Mouse (Mus musculus) layer of hippocampus, postnatal 25 days (tissue): Measurements from ENCODE around the gene Creld2. TPM values are rescaled to one million over a fixed set of nuclear protein-coding genes. Genes with fewer than 3 reads are reported as not detected.

Experiments used
- DNase-seq, 2 experiments: peaks; one replicate each; pipeline ENCODE4 v3.0.0; 2022; ENCODE audit warnings: mixed read lengths in 2 of 2, low spot score in 1 of 2; ENCODE audit errors: extremely low spot score in 1 of 2
- total RNA-seq, 2 experiments: library from RNA; stranded (reverse); gene quantifications; 2 replicates each; pipeline ENCODE4 v1.2.3; 2021

The Creld2 gene
- total RNA-seq, 2 experiments from 2014 or later = 18.0 to 28.1 TPM

DNA sequence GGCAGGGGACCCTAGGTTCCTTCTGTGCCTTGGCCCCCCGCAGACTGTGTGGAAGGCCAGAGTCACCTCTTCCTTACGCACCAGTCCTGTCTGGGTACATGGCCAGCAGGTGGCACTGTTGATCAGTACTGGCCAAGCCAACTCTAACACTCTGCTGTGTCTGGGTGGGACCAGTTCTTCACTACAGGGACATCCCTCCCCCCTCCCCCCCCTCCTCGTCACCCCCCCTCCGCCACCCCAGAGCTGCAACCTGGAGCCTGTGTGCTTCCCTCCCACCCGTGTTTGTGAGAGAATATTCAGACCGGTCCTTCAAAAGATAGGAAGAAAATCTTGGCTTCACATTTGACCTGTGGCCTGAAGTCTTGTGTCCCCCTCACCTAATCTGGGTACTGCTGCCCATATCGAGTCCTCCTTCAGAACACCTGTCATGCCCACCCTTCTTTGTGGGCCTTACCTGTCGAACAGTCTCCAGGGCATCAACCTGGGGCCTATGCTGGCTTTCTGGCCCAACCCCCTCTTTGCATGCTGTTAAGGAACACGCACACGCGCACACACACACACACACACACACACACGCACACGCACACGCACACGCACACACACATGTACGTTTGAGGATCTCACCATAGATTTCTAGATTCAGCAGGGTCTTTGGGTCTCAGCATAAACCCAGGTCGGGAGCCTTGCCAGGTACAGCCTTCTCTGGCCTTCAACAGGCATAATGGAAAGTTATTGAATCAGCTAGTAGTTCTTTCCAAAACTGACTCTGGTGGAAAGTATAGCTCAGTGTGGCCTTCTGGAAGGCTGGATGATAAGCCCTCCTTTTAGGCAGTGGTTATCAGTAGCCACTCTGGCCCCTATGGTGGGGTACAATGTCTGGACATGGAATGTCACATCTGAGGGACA, 9.6 kb downstream of the Creld2 start:
- peak; percentile 86 to 98 for DNase-seq

DNA sequence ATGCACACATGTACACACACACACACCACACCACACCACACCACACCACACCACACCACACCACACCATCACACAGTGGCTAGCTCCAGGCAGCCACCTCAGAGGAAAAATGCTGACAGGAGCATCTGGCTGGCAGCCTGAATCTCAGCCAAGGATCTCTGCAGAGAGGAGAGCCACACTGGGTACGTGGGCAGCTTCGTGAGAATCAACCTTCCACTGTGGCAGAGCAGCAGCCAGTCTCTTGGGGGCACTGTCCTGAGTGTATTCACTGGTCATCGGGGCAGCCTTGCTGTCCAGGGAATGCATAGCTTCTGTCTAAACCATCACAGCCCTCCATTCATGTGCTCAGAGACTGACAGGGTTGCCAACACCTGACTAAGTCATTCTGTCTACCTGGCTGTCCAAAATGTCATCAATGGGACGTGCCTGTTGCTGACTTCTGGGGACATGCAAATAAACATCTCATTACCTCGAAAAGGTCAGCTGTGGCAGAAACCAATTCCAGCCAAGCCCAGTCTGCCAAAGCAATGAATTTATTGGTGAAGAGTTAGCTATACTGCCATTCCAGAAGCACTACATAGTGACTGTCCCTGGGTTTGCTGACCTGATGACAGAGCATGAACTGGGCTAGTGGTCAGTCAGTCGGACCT, 10.5 kb downstream of the Creld2 start:
- no peak for DNase-seq

DNA sequence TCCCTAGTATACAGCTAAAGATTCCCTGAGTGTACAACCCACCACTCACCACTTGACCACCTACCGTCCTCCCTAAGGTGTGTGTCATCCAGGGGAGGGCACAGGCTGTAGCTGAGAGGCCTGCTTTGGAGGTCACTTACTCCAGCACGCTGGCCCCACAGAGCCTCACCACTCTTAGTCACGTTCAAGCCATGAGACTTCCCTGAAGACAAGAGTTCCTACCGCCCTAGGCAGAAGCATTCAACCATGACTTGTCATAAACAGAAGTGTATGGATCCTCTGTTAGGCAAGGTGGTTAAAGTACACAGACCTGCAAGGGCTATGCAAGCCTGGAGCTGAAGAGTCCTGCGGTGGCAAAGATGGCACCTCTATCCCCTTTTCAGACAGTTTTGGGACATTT, 11.2 kb downstream of the Creld2 start:
- DNase-seq = no peak

DNA sequence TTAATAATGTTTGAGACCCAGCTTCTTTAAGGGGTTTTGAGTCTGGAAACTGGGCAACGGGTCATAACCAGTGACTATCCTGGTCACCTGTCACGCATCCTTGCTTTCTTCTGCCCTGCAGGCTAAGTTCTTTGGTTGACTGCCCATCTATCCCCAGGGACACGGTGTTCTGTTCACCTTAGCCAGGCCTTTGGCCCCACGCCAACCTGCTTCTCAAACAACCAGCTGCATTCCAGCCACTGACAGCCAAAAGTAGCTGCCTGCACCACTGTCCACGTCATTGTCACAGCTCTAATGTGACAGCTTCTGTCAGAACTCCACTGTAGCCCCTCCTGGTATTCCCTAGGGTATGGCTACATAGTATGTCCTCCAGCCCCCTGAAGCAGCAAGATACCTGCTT, 12.0 kb downstream of the Creld2 start:
- DNase-seq = no peak

DNA sequence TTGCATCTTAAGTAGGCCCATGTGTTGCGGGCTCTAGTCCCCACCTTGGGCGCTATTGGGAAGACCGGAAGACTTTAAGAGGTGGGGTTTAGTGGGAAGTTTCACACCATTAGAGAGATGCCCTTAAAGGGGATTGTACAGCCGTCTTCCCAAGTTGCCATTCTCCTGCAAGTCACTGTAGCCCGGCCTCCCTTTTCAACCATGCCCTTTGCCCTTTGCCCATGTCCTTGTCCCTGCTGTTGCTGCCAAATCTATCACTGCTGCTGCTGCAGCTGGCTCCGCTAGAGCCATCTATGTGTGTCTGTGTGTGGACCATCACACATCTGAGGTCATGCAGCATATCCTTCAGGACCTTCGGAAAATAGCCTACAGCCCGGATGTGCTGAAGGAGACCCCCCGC, 13.1 kb downstream of the Creld2 start:
- no peak for DNase-seq

DNA sequence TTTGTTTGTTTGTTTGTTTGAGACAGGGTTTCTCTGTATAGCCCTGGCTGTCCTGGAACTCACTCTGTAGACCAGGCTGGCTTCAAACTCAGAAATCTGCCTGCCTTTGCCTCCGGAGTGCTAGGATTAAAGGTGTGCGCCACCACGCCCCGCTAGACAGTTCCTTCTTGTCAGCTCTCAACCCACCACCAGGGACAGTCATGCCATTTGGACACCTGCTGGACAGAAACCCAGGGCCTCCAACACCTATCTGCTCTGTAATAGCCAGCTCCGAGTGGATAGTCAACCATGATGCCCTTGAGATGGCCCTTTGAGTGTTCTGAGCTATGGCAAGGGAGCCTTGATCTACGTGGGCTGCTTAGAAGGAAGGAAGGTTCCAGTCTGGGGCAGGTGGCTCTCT, 16.6 kb downstream of the Creld2 start:
- DNase-seq = no peak

DNA sequence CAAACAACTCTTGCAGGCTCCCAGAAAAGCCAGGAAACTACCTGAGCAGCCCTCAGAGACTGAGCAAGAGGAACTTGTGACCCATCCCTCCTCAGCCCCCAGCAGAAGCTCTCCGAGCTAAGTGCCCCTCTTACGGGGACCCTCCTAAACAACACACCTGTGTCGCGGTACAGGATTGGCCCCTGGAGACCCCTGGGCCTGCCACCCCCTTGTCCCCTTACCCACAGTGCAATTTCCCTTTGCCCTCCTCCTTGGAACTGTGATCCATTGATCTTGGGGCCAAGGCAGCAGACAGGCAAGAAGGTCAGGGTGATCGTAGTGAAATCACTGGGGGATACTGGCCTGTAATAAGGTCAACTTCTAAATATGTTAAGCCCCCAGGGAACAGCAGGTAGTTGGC, 17.1 kb downstream of the Creld2 start:
- no peak for DNase-seq

DNA sequence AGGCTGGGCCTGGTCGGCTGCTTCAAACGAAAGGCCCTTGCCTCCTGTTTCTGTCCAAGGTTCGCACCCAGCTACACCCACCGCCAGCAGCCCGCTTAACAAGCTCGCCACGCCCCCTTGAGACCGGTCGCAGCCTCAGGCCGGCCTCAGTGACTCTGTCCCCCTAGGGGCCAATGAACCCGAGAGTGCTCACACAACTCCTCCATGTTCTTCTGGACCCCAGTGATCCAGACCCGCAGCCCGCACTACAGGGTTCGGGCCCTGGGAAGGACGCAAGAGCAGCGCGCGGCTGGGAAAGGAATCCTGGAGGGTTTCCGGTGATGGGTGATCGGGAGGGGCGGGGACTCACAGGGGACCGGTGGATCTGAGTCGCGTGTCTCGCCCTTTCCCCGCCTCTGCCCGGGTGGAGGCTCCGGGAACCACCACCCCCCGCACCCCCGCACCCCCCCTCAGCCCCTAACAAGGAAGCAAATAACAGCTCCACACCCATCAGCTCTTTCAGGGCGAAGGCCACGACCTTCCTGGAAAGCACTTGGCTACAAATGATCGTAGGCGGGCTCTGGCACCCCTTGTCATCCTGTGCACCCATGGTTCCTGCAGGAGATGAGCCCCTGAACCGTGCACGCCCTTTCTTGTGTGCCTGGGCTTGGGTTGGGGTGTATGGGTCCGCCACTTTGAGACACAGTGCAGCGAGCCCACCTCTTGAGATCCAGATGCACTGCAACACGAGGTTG, 17.9 kb downstream of the Creld2 start:
- DNase-seq = peak in 1 of 2 experiments; percentile 33

DNA sequence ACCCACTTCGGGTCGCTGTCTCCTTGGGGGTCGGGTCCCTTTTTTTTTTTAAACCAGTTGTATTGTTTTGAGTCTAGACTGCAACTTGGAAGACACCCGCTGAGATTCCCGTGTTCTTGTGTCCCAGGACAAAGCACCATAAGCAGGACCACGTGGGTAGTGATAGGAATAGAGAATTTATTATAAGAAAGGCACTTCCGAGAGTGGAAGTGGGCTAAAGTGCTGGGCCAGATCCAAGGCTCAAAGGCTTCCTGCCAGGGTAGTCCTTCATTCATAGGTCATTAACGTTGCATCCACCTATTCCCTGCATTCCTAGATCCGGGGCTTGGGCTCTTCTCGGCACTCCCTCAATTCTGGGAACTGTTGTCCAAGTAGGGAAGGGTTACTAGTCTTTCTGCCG, 18.5 kb downstream of the Creld2 start:
- DNase-seq = no peak

DNA sequence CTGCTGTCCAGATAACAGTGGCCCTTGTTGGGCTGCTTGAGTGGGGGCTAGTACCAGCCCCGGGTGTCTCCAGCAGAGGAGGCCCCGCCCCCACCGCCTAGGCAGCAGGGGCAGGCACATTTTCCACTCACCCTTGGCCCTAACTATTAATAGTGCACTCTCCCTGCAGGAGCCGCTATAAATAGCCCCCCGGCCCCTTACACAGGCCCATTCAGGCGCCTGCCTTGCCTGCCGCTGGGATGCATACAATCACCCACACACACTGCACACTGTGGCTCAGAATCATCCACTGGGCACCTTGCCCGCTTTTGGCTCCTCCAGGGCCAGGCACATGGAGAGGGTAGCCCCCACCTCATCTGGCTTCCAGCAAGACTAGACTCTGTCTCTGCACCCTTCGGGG, 19.8 kb downstream of the Creld2 start:
- peak in 1 of 2 experiments; percentile 65 for DNase-seq

DNA sequence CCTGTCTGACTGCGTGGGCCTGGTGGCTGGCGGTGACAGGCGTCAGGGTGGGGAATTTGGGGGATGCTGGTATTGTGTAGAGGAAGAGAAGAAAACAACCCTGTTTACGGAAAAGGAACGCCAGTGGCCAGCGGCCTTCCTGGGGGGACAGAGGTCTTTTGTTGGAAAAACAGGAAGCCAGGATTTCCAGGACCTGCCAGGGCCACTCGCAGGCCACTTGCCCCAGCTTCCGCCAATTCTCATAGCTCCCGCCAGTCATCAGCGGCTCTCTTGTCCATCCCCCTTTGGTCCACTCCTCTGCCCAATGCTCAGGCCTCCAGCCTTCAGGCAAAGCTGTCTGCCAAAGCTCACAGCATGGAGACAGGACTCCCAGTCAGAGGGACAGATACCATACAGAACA, 20.7 kb downstream of the Creld2 start:
- no peak for DNase-seq

DNA sequence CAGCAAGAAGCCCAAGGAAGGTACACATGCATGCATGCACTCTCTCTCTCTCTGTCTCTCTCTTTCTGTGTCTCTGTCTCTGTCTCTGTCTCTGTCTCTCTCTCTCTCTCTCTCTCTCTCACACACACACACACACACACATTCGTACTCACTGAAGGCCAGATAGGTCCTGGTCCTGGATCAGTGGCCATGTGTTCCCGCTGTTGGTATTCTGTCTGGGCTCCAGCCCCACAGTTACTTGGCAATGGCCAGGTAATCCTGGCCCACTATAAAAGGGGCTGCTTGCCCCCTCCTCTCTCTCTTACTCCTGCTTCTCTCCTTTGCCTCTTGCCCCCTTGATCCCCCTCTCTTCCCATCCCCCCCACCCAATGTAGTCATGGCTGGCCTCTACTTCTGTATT, 21.7 kb downstream of the Creld2 start:
- DNase-seq = no peak

DNA sequence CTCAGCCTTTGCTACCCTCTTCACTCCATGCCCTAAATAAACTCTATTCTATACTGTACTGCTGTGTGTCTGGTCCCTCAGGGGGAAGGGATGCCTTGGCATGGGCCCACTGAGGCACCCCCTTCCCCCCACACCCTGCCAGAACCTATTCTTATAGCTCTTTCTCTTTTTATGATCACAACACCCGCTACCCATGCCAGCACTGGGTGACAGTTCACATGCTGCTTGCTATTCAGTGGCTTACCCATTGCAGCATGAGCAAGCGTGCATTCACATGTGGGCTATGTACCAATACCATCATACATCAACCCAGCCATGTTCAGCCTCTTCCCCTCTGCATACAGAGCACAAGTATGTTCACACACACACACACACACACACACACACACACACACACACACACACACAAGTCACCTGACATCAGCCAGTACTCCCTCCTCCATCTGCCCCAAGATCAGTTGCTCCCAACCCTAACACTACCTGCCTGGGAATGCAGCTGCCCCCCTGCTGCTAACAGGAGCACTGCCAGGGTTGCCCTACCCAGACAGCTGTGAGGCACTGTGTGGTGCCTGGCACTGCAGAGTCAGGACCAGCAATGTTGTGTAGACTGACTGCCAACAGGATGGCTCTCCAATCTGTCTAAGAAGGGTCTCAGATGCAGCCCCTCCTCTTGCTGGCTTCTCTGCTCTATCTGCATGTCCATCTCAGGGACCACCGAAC, 22.3 kb downstream of the Creld2 start:
- no peak for DNase-seq

DNA sequence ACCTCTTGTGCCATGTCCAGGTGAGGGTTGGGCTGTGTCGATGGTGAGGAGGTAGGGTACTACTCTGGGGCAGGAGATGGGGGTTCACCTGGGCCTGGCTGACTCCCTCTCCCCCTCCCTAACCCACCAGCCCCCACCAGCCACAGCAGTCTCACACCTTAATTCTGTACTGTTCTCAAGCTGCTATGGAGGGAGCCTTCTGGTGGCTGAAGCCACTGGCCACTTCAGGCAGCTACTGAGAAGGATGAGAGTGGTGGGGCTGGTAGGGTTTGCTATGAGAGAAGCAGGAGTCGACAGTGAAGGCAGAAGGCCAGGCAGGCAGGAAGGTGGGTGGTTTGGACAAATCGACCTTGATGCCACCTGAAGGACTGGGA, 22.8 kb downstream of the Creld2 start:
- DNase-seq = no peak

DNA sequence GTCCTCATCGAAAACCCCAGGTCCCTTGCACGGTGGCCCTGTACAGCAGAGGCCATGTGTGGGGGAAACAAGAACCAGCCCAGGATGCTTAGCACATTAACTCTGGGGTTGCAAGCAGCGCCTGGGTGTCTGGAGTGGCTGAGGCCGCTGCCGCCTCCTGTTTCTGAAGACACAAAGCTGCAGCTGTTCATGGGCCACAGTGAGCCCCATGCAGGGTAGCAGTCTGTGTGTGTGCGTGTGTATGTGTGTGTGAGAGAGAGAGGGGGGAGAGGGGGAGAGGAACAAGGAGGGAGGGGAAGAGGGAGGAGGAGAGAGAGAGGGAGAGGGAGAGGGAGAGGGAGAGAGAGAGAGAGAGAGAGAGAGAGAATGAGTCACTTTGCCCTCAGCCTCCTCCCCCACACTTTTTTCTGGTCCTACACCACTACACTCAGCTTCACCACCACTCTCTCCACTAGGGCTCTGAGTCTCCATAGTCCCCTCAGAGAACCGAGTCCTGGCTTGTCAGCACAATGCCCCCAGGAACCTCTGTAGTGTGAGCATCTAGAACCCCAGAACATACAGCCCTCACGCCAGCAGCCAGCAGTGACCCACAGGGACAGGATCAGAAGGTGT, 24.1 kb downstream of the Creld2 start:
- DNase-seq = no peak

DNA sequence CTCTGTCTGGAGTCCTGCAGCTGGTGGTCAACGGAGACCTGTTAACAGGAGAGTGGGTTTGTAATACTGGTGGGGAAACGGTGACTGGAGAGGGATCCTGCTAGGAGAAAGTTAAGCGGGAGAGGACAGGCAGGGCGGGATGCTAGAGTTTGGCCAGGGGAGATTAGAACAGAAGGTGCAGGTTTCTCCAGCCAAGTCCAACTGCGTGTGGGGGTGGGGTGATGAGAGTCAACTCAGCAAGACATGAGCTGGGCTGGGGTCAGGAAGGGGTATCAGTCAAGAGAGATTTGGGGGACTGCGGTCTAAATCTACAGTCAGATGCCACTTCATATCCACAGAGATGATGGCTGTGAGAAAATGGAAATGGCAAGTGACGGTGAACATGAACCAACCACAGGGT, 25.5 kb downstream of the Creld2 start:
- no peak for DNase-seq

DNA sequence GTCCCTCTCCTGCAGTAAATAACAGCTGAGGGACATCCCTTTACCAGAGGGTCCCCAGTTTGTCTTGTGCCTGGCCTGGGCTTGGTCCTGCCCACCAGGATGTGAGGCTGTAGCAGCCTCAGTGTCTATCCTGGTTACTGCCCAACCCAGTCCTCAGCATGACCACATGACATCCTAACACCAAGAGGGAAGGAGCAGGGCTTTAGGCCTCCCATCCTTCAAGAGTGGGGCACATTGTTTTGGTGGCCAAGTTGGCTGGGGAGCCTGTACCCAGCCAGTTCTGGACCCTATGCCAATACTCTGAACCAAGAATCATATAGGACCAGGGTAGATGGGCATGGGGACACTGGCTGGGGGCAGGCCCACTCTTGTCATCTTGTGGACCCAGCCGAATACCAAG, 29.2 kb downstream of the Creld2 start:
- no peak for DNase-seq

DNA sequence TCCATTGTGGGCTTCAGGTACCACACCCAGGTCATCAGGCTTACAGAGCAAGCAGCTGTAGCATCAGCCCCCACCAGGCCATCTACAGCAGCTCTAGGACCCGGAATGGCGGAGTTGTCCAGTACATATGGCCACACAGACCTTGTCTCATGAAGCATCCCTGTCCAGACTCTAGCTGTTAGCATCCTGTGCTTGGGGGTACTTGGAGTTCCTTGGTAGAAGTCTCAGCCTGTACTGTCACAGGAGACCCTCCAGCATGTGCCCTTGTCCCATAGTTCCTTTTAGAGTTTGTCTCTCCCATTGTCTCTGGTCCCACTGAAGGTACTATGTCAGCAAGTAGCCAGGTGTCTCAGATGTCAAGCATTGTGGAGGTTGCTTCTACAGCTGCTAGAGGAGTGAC, 30.2 kb downstream of the Creld2 start:
- no peak for DNase-seq

DNA sequence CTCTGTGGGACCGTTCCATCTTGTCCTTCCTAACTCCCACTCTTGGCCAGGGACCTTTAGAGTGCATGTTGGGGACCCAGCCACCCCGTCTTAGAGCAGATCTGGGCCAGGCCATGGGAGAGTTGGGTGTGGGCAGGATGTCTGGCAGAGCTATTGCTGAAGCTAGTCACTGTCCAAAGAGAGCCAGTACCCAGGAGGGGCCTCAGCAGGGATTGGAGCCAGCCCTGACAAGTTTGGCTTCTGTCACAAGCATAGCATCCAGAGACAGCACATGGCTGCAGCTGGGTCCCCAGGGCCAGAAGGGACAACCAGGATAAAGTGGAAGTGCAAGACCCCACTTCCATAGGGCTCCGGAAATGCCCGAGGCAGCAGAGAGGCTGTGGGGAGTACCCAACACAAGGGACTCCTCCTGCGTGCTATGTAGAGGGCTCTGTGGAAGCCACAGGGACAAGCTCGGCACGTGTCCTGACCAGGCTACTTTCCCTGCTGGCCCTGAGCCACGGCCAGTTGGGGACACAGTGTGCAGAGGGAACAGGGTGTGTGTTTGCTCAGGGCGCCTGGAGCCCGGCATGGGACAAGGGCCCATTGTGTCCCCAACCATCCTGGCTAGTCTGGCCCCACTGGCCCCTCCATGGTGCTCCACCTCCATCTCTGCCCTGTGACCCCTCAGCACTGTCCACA, 30.8 kb downstream of the Creld2 start:
- DNase-seq = peak; percentile 46 to 67

DNA sequence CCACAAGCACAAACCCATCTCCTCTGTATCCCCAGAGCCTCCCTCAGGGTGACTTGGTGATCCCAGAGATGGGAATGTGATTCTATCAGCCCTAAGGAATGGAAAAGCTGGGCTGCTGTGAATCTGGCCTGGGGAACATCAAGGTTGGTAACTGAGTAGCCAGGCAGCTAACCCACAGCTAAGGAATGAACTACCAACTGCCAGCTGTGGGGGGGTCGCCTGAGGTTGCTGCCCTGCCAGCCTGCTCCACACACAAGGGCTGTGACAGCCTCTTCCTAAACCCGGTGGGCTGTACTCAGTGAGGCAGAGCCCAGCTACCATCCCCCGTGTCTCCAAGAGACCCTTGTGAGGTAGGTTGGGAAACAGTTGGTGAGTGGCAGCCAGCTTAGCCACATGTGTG, 31.6 kb downstream of the Creld2 start:
- no peak for DNase-seq
